Mouse (Mus musculus): ENCODE data around the gene Vmn2r89.
"Not testable (repeated sequence)": the region's sequence is repeated elsewhere in the genome, so short reads cannot be mapped to it uniquely, and the experiment has no call there.

DNA sequence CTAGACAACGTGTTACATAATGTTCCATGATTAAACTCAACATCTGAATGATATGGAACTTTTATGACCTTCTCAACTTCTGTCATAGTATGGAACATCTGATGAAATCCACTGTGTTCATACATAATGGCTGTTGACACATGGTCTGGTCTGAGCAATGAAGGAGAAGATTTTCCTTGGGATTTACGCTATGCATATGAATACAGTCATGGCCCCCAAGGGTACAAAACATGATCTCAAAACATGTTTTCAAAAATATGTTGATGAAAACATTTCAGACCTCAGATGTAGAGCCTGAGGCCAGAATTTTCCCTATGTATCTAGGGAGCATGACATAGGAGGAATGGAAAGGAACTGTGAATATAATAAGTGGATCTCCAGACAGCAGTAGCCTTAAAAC lies at the start of gene Vmn2r89:
- not testable (repeated sequence) for TF ChIP-seq POLR2A (IDR thresholded peaks at IDR 0.05; ENCODE audit: insufficient read length, low read depth); TCF12 (IDR thresholded peaks at IDR 0.05; ENCODE audit: insufficient read depth, poor library complexity, severe bottlenecking)

Measured in myocyte (in vitro differentiated cells).